Mouse (Mus musculus) midbrain, embryonic 10.5 days (tissue): ENCODE measurements around the gene Col3a1. TPM values are rescaled to one million over a fixed set of nuclear protein-coding genes. Genes with fewer than 3 reads are reported as not detected.

Experiments
- microRNA-seq: library from miRNA; unstranded; fragments of <30 nt; microRNA quantifications from one replicate; pipeline ENCODE4, GENCODE M21; 2017
- polyA plus RNA-seq: library from polyadenylated mRNA; unstranded; fragments of >200 nt; fragmentation: Nextera tagmentation; extraction: Ambion mirVana; gene quantifications from 2 replicates; pipeline ENCODE4 v1.2.1, GENCODE M21; 2016

Gene Col3a1
- polyA plus RNA-seq, 1 experiment from 2014 or later, result 368 TPM

Small RNA genes lying within 50 kb of the gene (microRNA-seq; reads per million reads assigned to microRNA genes)
- gene Gm47302, result 1.2 reads per million

Other genes starting within 250 kb of the Col3a1 start
- 21.5 and 32.0 TPM in 2 replicates for gene Col5a2, start 191.7 kb downstream of the Col3a1 start, polyA plus RNA-seq